Mouse (Mus musculus): ENCODE measurements around the gene Zfp950. TPM values are rescaled to one million over a fixed set of nuclear protein-coding genes. Genes with fewer than 3 reads are reported as not detected.

Gene Zfp950
- polyA plus RNA-seq, 1 experiment from 2014 or later = 40.8 TPM

- H3K4me3 ChIP-seq (replicated peaks) = no peak overlapping the region
- no peak for ATAC-seq (ENCODE audit: low FRiP score)
- H3K9me3 ChIP-seq = no peaks in the 10 kb centered on the region
- H3K4me1 ChIP-seq = no peaks in the 10 kb centered on the region
- no peaks in the 10 kb centered on the region for H3K27me3 ChIP-seq
- H3K36me3 ChIP-seq (replicated peaks) = no peaks in the 10 kb centered on the region
- H3K4me2 ChIP-seq = no peak overlapping the region
- 95% methylated on average over 1 of the region's 1 CpGs for WGBS
- H3K27ac ChIP-seq = no peak overlapping the region
- H3K9ac ChIP-seq = no peak overlapping the region
Observed at GRCm38 (mm10) chr19:61051151-61051550, 89.5 kb downstream of the Zfp950 start.

DNA sequence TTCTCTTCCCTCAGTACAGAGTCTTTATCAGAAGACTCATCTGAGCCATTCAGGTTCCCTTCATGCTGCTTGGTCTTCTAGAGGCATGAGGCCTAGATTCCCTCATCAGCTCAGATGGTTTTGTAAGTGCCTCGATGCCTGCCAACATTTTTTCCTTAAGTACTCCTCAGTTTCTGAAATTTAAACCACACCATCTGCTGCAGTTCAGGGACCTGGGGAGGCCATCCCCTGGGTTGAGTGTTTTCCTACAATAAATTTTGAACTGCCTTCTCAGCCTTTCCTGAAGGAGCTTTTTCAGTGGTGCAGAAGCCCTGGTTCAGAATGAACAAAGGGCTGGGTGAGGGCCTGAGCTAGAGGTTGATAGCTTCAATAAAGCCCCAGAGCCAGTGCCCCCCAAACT, 91.2 kb downstream of the Zfp950 start:
- Histone ChIP-seq H3K9ac (no peak overlapping the region), H3K4me1 (no peaks in the 10 kb centered on the region), H3K4me2 (no peak overlapping the region), H3K9me3 (no peaks in the 10 kb centered on the region), H3K27me3 (no peaks in the 10 kb centered on the region), H3K36me3 (replicated peaks) (no peaks in the 10 kb centered on the region), H3K27ac (no peak overlapping the region), H3K4me3 (replicated peaks) (no peak overlapping the region)
- 97% methylated on average over 1 of the region's 1 CpGs for WGBS
- ATAC-seq (ENCODE audit: low FRiP score) = no peak

DNA sequence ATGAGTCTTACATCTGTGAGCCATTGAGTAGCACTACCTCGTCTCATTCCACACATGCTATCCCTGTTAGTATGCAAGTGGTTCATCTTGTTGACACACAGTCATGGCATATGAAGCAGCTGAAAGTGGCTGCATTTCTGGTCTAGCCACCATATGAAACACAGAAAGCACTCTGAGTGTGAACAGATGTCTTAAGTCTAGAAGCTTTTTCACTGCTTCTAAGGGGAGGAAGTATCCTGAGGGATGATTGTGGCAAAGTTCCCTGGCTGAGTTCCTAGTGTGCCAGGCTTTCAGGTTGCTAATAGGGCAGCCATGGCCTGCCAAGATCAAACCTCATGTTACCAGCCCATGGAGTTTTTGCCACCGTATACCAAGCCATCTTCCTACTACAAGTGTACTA, 92.0 kb downstream of the Zfp950 start:
- Histone ChIP-seq H3K9me3 (no peaks in the 10 kb centered on the region), H3K27me3 (no peaks in the 10 kb centered on the region), H3K4me3 (replicated peaks) (no peak overlapping the region), H3K27ac (no peak overlapping the region), H3K4me1 (no peaks in the 10 kb centered on the region), H3K9ac (no peak overlapping the region), H3K4me2 (no peak overlapping the region), H3K36me3 (replicated peaks) (no peaks in the 10 kb centered on the region)
- WGBS = 95% methylated on average over 2 of the region's 2 CpGs
- no peak for ATAC-seq (ENCODE audit: low FRiP score)

GRCm38 (mm10) chr19:61039151-61039550, 101.5 kb downstream of the Zfp950 start:
- no peak overlapping the region for H3K4me2 ChIP-seq
- no peak overlapping the region for H3K9ac ChIP-seq
- no peak for ATAC-seq (ENCODE audit: low FRiP score)
- no peaks in the 10 kb centered on the region for H3K4me1 ChIP-seq
- H3K36me3 ChIP-seq (replicated peaks) = no peaks in the 10 kb centered on the region
- no peaks in the 10 kb centered on the region for H3K27me3 ChIP-seq
- no peaks in the 10 kb centered on the region for H3K9me3 ChIP-seq
- H3K27ac ChIP-seq = no peak overlapping the region
- no peak overlapping the region for H3K4me3 ChIP-seq (replicated peaks)

- Histone ChIP-seq H3K27me3 (no peaks in the 10 kb centered on the region), H3K4me2 (no peak overlapping the region), H3K9me3 (no peaks in the 10 kb centered on the region), H3K4me3 (replicated peaks) (no peak overlapping the region), H3K27ac (no peak overlapping the region), H3K4me1 (no peaks in the 10 kb centered on the region), H3K9ac (no peak overlapping the region), H3K36me3 (replicated peaks) (no peaks in the 10 kb centered on the region)
- WGBS = 89% methylated on average over 2 of the region's 2 CpGs
- no peak for ATAC-seq (ENCODE audit: low FRiP score)
Observed at GRCm38 (mm10) chr19:61031570-61031969, 109.1 kb downstream of the Zfp950 start.

- 93% methylated on average over 3 of the region's 3 CpGs for WGBS
- H3K9me3 ChIP-seq = no peaks in the 10 kb centered on the region
- no peak overlapping the region for H3K27ac ChIP-seq
- no peak for ATAC-seq (ENCODE audit: low FRiP score)
- no peaks in the 10 kb centered on the region for H3K36me3 ChIP-seq (replicated peaks)
- no peaks in the 10 kb centered on the region for H3K27me3 ChIP-seq
- H3K9ac ChIP-seq = no peak overlapping the region
- H3K4me1 ChIP-seq = no peaks in the 10 kb centered on the region
- no peak overlapping the region for H3K4me2 ChIP-seq
- H3K4me3 ChIP-seq (replicated peaks) = no peak overlapping the region
Observed at GRCm38 (mm10) chr19:61021939-61022566, 118.6 kb downstream of the Zfp950 start.

DNA sequence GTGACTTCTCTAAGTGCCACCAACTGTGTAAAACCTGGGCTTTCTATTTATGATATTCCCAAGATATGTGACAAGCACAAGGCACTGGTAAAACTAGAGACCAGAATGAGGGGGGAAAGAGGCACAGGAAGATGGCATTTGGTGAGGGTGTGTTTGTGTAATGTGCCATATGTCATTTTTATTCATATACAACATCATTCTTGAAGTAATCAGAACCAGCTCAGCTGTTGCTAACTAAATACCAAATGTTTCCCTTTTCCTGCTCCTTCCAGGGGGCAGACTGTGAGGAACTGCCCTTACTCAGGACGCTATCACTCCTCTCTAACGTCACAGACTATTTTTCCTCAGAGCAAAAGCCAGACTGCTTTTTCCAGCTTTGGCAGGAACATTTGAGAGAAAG, 119.1 kb downstream of the Zfp950 start:
- Histone ChIP-seq H3K9me3 (no peaks in the 10 kb centered on the region), H3K27ac (no peak overlapping the region), H3K4me1 (no peaks in the 10 kb centered on the region), H3K4me2 (no peak overlapping the region), H3K36me3 (replicated peaks) (no peaks in the 10 kb centered on the region), H3K27me3 (no peaks in the 10 kb centered on the region), H3K4me3 (replicated peaks) (no peak overlapping the region), H3K9ac (no peak overlapping the region)
- 85% methylated on average over 2 of the region's 2 CpGs for whole genome bisulfite sequencing
- no peak for ATAC-seq (ENCODE audit: low FRiP score)

- ATAC-seq (ENCODE audit: low FRiP score) = no peak
- Histone ChIP-seq H3K27ac (no peak overlapping the region), H3K9me3 (no peaks in the 10 kb centered on the region), H3K4me1 (no peaks in the 10 kb centered on the region), H3K4me3 (replicated peaks) (no peak overlapping the region), H3K36me3 (replicated peaks) (no peaks in the 10 kb centered on the region), H3K27me3 (no peaks in the 10 kb centered on the region), H3K9ac (no peak overlapping the region), H3K4me2 (no peak overlapping the region)
- WGBS = 92% methylated on average over 1 of the region's 1 CpGs
Observed at GRCm38 (mm10) chr19:61017477-61018266, 123.0 kb downstream of the Zfp950 start.

DNA sequence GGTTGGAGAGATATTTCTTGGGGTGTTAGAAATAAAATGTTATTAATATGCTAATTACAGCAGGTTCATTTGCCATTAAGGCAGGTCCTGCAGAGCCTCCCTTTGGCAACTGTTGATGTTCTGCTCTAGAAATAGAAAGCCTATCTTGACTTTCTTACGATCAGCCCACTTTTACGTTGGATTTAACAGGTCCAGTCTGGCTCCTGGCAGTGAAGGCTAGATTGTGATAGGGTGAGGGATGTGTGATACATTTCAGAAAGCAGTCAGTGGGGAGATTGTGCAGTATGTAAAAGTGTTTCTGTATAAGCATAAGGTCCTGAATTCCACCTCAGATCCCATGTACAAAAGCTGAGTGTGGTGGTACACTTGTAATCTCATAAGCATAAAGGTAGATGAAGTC, 131.4 kb downstream of the Zfp950 start:
- Histone ChIP-seq H3K9me3 (no peaks in the 10 kb centered on the region), H3K27me3 (no peaks in the 10 kb centered on the region), H3K27ac (no peak overlapping the region), H3K36me3 (replicated peaks) (no peaks in the 10 kb centered on the region), H3K4me1 (no peaks in the 10 kb centered on the region), H3K9ac (no peak overlapping the region), H3K4me2 (no peak overlapping the region), H3K4me3 (replicated peaks) (no peak overlapping the region)
- ATAC-seq (ENCODE audit: low FRiP score) = no peak
- WGBS = 92% methylated on average over 2 of the region's 2 CpGs

Other genes with a start within 250 kb of the Zfp950 start
- 0.14 TPM in 1 of 2 replicates, not detected in the other for gene Gm7102, start 35.5 kb upstream of the Zfp950 start, polyA plus RNA-seq (2016; fragmentation: Nextera tagmentation; extraction: Ambion mirVana)
- gene Gm6020, start 43.0 kb upstream of the Zfp950 start, polyA plus RNA-seq (2016; fragmentation: Nextera tagmentation; extraction: Ambion mirVana) = not detected in 2 replicates
- 22.2 and 24.8 TPM in 2 replicates for gene Csf2ra, start 87.6 kb upstream of the Zfp950 start, polyA plus RNA-seq (2016; fragmentation: Nextera tagmentation; extraction: Ambion mirVana)
- gene Gm21060, start 156.2 kb upstream of the Zfp950 start, polyA plus RNA-seq (2016; fragmentation: Nextera tagmentation; extraction: Ambion mirVana) = not detected in 2 replicates

Data from forebrain, embryonic 12.5 days (tissue).